Mouse (Mus musculus) adipose tissue, adult 10 weeks (tissue): ENCODE data around the gene Pom121. TPM values are rescaled to one million over a fixed set of nuclear protein-coding genes. Genes with fewer than 3 reads are reported as not detected.

Experiments
- polyA plus RNA-seq: library from polyadenylated mRNA; stranded (reverse); fragments of 350-450 nt; fragmentation: Illumina TruSeq; extraction: RNeasy Lipid Tissue Mini Kit (QIAGEN cat#74804); gene quantifications from one replicate; pipeline ENCODE4 v1.2.3, GENCODE M21; 2014; ENCODE audit warnings: low read depth, low replicate concordance

Gene Pom121
- 15.4 TPM for polyA plus RNA-seq

DNA sequence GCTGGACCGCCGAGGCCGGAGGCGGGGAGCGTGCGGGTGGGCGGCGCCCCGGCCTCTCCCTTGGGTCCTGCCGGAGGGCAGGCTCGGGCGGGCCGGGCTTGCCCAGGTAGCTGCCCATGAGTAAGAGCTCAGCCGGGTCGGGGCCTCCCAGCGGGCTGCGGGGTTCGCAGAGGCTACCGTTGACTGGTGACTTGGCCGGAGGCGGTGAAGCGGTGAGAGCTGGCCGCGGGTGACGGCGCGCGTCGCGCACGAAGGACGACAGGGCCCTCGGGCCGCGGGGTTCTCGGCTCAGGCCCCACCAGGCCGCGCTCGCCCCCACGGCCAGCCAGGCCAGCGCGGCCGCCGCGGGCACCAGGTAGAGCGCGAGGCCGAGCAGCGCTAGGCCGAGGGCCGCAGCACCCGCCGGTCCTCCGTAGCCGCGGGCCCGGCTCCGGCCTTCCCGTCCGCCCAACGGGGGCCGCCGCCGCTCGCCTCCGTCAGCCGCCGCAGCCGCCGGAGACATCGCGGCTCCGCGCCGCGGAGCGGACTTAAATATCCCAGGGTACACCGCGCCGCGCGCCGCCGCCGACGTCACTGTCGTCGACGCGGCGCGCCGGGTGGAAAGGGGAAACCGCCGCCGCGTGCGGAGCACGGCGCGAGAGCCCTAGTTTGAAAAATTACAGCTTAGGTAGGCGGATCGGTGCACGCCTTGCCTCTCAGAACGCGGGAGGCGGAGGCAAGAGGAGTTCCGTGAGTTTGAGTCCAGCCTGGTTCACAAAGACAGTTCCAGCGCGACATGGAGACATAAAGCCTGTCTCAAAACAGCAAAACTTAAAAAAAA lies at the start of gene Pom121:
Gene Pom121, minus strand, starts transcription at position 543 of the 820 bp plus-strand sequence.

DNA sequence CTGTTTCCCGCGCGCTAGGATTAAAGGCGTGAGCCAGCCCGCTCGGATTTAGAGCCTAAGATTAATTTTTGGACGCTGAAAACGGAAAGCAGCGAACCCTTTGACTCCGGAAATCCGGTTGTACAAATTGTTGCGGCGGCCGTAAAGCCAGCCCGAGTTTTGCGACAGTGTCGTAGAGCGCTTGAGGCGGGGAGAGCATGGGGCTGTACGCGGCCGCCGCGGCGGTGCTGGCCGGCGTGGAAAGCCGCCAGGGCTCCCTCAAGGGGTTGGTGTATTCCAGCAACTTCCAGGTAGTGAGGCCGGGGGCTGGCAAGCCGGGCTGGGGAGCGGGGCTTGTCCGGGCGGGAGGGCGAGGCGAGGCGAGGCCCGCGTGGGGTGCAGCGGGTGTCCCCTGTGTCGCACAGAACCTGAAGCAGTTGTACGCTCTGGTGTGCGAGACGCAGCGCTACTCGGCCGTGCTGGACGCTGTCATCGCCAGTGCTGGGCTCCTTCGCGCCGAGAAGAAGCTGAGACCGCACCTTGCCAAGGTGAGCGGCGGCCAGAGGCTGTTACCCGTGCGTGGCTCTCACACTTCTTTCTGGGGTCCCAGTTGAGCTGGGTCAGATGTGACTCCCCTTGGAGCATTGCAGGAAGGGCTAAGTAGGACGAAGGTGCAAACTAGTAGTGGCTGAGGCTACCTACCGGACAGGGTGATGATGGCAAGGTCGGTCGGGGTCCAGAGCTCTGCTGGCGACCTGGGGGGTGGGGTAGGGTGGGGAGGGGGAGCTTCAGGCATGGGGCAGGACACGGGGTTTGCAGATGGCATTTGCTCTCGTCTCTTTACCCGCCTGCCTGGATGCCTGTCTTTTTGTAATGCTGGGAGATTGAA lies 24.3 kb downstream of the Pom121 start, which contains the start of gene Nsun5:
Gene Nsun5, plus strand, starts transcription at position 167 of the 868 bp plus-strand sequence.

DNA sequence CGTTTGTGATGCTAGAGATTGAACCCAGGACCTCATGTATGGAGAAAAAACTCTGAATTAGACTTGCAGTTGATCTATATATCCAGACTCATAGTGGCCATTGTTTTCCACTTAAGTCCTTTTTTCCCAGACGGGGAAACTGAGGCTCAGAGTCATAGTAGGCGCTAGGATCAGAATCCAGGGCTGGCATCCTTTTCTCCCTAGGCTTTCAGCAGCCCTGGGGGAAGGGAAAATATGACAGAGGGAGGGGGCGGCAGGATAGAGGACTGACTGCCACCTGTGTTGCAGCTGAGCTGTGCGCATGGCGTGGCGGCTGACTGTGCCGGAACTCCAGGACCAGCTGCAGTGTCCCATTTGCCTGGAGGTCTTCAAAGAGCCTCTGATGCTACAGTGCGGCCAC lies 41.4 kb downstream of the Pom121 start, which contains the start of gene Trim50:
Gene Trim50, plus strand, starts transcription at position 301 of the 400 bp plus-strand sequence.

DNA sequence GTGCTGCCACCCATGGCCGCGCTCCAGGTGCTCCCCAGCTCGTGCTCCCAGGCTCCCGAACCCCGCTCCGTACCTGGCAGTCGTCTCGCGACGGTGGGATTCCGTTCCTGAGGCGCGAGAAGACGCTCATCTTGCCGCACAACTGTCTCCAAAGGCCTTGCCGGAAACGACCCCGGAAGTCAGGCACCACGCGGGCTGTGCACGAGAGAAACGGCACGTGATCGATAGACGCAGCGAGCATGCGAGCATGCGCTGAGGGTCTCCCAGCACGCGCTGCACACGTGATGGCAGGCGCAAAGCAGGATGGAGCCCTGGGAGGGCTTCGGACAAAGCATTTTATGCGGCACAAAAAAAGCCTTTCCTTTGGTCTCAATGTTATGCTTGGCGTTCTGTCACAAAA lies 44.5 kb downstream of the Pom121 start, which contains the start of gene Fkbp6:
Gene Fkbp6, minus strand, starts transcription at position 183 of the 400 bp plus-strand sequence.

Other genes starting within 250 kb of the Pom121 start
- gene Tbl2, start 244.9 kb downstream of the Pom121 start, polyA plus RNA-seq: 19.5 TPM
- 43.9 TPM for gene Bcl7b, start 226.3 kb downstream of the Pom121 start, polyA plus RNA-seq
- 37.2 TPM for gene Baz1b, start 207.3 kb downstream of the Pom121 start, polyA plus RNA-seq
- 0.17 TPM for gene Fzd9, start 143.3 kb downstream of the Pom121 start, polyA plus RNA-seq
- 1.2 TPM for gene Fkbp6, start 44.5 kb downstream of the Pom121 start, polyA plus RNA-seq
- not detected for gene Trim50, start 41.3 kb downstream of the Pom121 start, polyA plus RNA-seq
- 15.6 TPM for gene Nsun5, start 24.6 kb downstream of the Pom121 start, polyA plus RNA-seq
- gene Hip1, start 150.6 kb upstream of the Pom121 start, polyA plus RNA-seq: 24.9 TPM
- gene Ccl26, start 169.0 kb upstream of the Pom121 start, polyA plus RNA-seq: not detected
- gene Ccl24, start 178.5 kb upstream of the Pom121 start, polyA plus RNA-seq: 15.2 TPM
- 32.3 TPM for gene Rhbdd2, start 238.1 kb upstream of the Pom121 start, polyA plus RNA-seq